Mouse (Mus musculus): ENCODE measurements around the gene Rabl6.

The Rabl6 gene

GRCm38 (mm10) chr2:25588227-25588907, 20.0 kb downstream of the Rabl6 start:
- DNase-seq, result no peak

- no peak for DNase-seq
Observed at GRCm38 (mm10) chr2:25587290-25587689, 21.0 kb downstream of the Rabl6 start.

GRCm38 (mm10) chr2:25585601-25586000, 22.7 kb downstream of the Rabl6 start:
- DNase-seq, result no peak

GRCm38 (mm10) chr2:25584856-25585255, 23.5 kb downstream of the Rabl6 start:
- DNase-seq, result no peak

- DNase-seq, result no peak
Observed at GRCm38 (mm10) chr2:25584152-25584551, 24.2 kb downstream of the Rabl6 start.

GRCm38 (mm10) chr2:25583571-25583970, 24.8 kb downstream of the Rabl6 start:
- DNase-seq, result no peak

GRCm38 (mm10) chr2:25583120-25583481, 25.2 kb downstream of the Rabl6 start:
- no peak for DNase-seq

- DNase-seq, result peak; percentile 58
Observed at GRCm38 (mm10) chr2:25582466-25583119, 25.7 kb downstream of the Rabl6 start.

- DNase-seq, result no peak
Observed at GRCm38 (mm10) chr2:25581901-25582301, 26.4 kb downstream of the Rabl6 start.

- DNase-seq, result peak; percentile 74
Observed at GRCm38 (mm10) chr2:25581294-25581864, 26.9 kb downstream of the Rabl6 start, which contains the start of gene Ajm1. Gene Ajm1 (minus strand): TSS chr2:25581757.

GRCm38 (mm10) chr2:25580621-25581101, 27.7 kb downstream of the Rabl6 start:
- DNase-seq, result no peak

GRCm38 (mm10) chr2:25579737-25580460, 28.4 kb downstream of the Rabl6 start:
- DNase-seq, result peak; percentile 60

GRCm38 (mm10) chr2:25578796-25579736, 29.3 kb downstream of the Rabl6 start:
- DNase-seq, result no peak

- peak; percentile 38 for DNase-seq
Observed at GRCm38 (mm10) chr2:25577951-25578795, 30.1 kb downstream of the Rabl6 start.

GRCm38 (mm10) chr2:25576965-25577891, 31.1 kb downstream of the Rabl6 start:
- DNase-seq, result no peak

GRCm38 (mm10) chr2:25576028-25576850, 32.1 kb downstream of the Rabl6 start:
- DNase-seq, result no peak

GRCm38 (mm10) chr2:25575432-25576027, 32.8 kb downstream of the Rabl6 start:
- DNase-seq, result peak; percentile 66

- DNase-seq, result peak; percentile 98
Observed at GRCm38 (mm10) chr2:25574579-25575431, 33.5 kb downstream of the Rabl6 start, which contains the start of the genes Mamdc4 and Phpt1. Gene Mamdc4 (minus strand): TSS chr2:25574845. Gene Phpt1 (minus strand): TSS chr2:25575224.
